ENCODE assay signal across 16 mouse cellular contexts in the genomic region with DNA sequence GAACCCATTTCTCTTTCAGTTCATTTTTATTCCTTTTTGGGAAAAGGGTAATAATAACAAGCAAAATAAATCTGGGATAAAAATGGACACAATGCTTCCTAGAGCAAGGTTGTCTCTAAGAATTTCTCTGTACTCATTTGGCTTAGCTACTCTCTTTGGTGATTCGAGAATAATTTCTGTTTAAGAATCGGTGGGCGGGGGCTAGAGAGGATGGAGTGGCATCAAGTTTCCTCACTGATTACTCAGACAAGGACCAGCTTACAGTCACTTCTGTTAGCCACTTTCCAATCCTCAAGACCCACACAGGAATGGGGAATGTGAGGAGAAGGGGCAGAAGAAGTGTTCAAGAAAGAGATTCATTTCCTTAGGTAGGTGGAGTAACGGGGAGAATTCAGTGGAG. TPM values are rescaled to one million over a fixed set of nuclear protein-coding genes. Genes with fewer than 3 reads are reported as not detected.
DNase-seq lines count a peak whose midpoint lies in the region; ATAC-seq lines count a peak whose summit lies in the region.
"Had no signal": no experiment of that assay in that cellular context is flagged by ENCODE, and none has a peak within 500 bp of the region (broad histone marks: within the 10 kb centered on the region; RNA-seq: fewer than 3 reads in every experiment).

No protein-coding gene starts in this region.

- 67% methylated on average over 4 of the region's 4 CpGs for WGBS in heart, embryonic 15.5 days
- 60% methylated on average over 4 of the region's 4 CpGs for WGBS in lung, embryonic 16.5 days
- WGBS in heart, embryonic 16.5 days, result 70% methylated on average over 4 of the region's 4 CpGs
- WGBS in stomach, embryonic 16.5 days, result 63% methylated on average over 4 of the region's 4 CpGs
- 94% methylated on average over 4 of the region's 4 CpGs for WGBS in neural tube, embryonic 15.5 days

- no peaks in the 10 kb centered on the region for H3K27me3 ChIP-seq in heart, embryonic 15.5 days
- no peaks in the 10 kb centered on the region for H3K27me3 ChIP-seq in lung, embryonic 16.5 days (ENCODE audit: control insufficient read depth, insufficient read depth, low read depth, low read length)
- no peaks in the 10 kb centered on the region for H3K27me3 ChIP-seq in heart, embryonic 16.5 days (ENCODE audit: control insufficient read depth, insufficient read depth, low read length)
- H3K27me3 ChIP-seq in stomach, embryonic 16.5 days (ENCODE audit: control insufficient read depth, insufficient read depth, low read length), result no peaks in the 10 kb centered on the region
- H3K27me3 ChIP-seq in neural tube, embryonic 15.5 days (replicated peaks), result no peaks in the 10 kb centered on the region
- H3K27me3 ChIP-seq: CH12.LX; hindbrain, embryonic 15.5 days; liver, embryonic 15.5 days; midbrain, embryonic 12.5 days; neural tube, embryonic 13.5 days had no signal

- peaks cover 22% of the 10 kb centered on the region for H3K4me1 ChIP-seq in heart, embryonic 15.5 days (replicated peaks)
- H3K4me1 ChIP-seq in lung, embryonic 16.5 days (replicated peaks; ENCODE audit: control insufficient read depth, insufficient read depth, low read length), result peaks cover 16% of the 10 kb centered on the region
- peaks cover 22% of the 10 kb centered on the region for H3K4me1 ChIP-seq in heart, embryonic 16.5 days (ENCODE audit: control insufficient read depth, insufficient read depth, low read length)
- H3K4me1 ChIP-seq in stomach, embryonic 16.5 days (ENCODE audit: control insufficient read depth, insufficient read depth, low read length), result peaks cover 5% of the 10 kb centered on the region; the same call in 1 of the 2 replicates
- no peaks in the 10 kb centered on the region for H3K4me1 ChIP-seq in neural tube, embryonic 15.5 days
- H3K4me1 ChIP-seq: hindbrain, embryonic 15.5 days; midbrain, embryonic 12.5 days; neural tube, embryonic 13.5 days had no signal

- no peaks in the 10 kb centered on the region for H3K9me3 ChIP-seq in heart, embryonic 15.5 days (replicated peaks)
- H3K9me3 ChIP-seq in lung, embryonic 16.5 days (ENCODE audit: control insufficient read depth, low read length), result no peaks in the 10 kb centered on the region
- 0 out of 2 replicates have a peak, but pooled peaks cover 4% of the 10 kb centered on the region for H3K9me3 ChIP-seq in heart, embryonic 16.5 days (replicated peaks; ENCODE audit: control insufficient read depth, low read length)
- no peaks in the 10 kb centered on the region; the same call in 1 of the 2 replicates for H3K9me3 ChIP-seq in stomach, embryonic 16.5 days (replicated peaks; ENCODE audit: control insufficient read depth, low read length)
- H3K9me3 ChIP-seq in neural tube, embryonic 15.5 days (replicated peaks), result no peaks in the 10 kb centered on the region
- H3K9me3 ChIP-seq: hindbrain, embryonic 15.5 days; liver, embryonic 15.5 days; midbrain, embryonic 12.5 days; neural tube, embryonic 13.5 days had no signal

- no peak for DNase-seq in heart, adult 8-10 months (ENCODE audit: low spot score)
- DNase-seq in lung, adult 18-20 months, result no peak

- no peak overlapping the region for H3K4me3 ChIP-seq in heart, embryonic 15.5 days
- H3K4me3 ChIP-seq in lung, embryonic 16.5 days (ENCODE audit: low read length), result no peak overlapping the region
- H3K4me3 ChIP-seq in heart, embryonic 16.5 days (ENCODE audit: low read length), result no peak overlapping the region
- no peak overlapping the region for H3K4me3 ChIP-seq in stomach, embryonic 16.5 days (replicated peaks; ENCODE audit: low read length)
- no peak overlapping the region for H3K4me3 ChIP-seq in neural tube, embryonic 15.5 days (replicated peaks)
- H3K4me3 ChIP-seq: hindbrain, embryonic 15.5 days; liver, embryonic 15.5 days; midbrain, embryonic 12.5 days; neural tube, embryonic 13.5 days had no signal

- ATAC-seq in heart, embryonic 15.5 days (replicated peaks; ENCODE audit: insufficient number of reproducible peaks, insufficient read depth, low FRiP score, low read depth), result no peak
- peak; percentile 3; the same call in 1 of the 2 replicates for ATAC-seq in lung, embryonic 16.5 days (ENCODE audit: low read depth)
- ATAC-seq in heart, embryonic 16.5 days (replicated peaks; ENCODE audit: extremely low read depth, insufficient read depth, low FRiP score), result no peak
- no peak for ATAC-seq in stomach, embryonic 16.5 days (ENCODE audit: insufficient read depth, low FRiP score)
- ATAC-seq in neural tube, embryonic 15.5 days (ENCODE audit: low FRiP score), result no peak

- no peak overlapping the region for H3K9ac ChIP-seq in heart, embryonic 15.5 days
- no peak overlapping the region for H3K9ac ChIP-seq in lung, embryonic 16.5 days (ENCODE audit: low read length)
- no peak overlapping the region for H3K9ac ChIP-seq in heart, embryonic 16.5 days (ENCODE audit: low read length)
- no peak overlapping the region for H3K9ac ChIP-seq in stomach, embryonic 16.5 days (ENCODE audit: low read length)
- H3K9ac ChIP-seq in neural tube, embryonic 15.5 days (replicated peaks), result no peak overlapping the region
- H3K9ac ChIP-seq: hindbrain, embryonic 15.5 days; liver, embryonic 15.5 days; midbrain, embryonic 12.5 days; neural tube, embryonic 13.5 days had no signal

- H3K27ac ChIP-seq in heart, embryonic 15.5 days, result peak overlapping the region; percentile 91
- peak overlapping the region; percentile 98 for H3K27ac ChIP-seq in lung, embryonic 16.5 days (ENCODE audit: low read length)
- peak overlapping the region; percentile 96 for H3K27ac ChIP-seq in heart, embryonic 16.5 days (ENCODE audit: low read length)
- peak overlapping the region; percentile 88 for H3K27ac ChIP-seq in stomach, embryonic 16.5 days (ENCODE audit: low read length)
- no peak overlapping the region for H3K27ac ChIP-seq in neural tube, embryonic 15.5 days (replicated peaks)
- H3K27ac ChIP-seq: hindbrain, embryonic 15.5 days; liver, embryonic 15.5 days; midbrain, embryonic 12.5 days; neural tube, embryonic 13.5 days had no signal

- 0 out of 2 replicates have a peak overlapping the region, but pooled peaks have one; percentile 10 for H3K4me2 ChIP-seq in heart, embryonic 15.5 days
- H3K4me2 ChIP-seq in lung, embryonic 16.5 days (ENCODE audit: low read depth, low read length), result peak overlapping the region; percentile 14; the same call in 1 of the 2 replicates
- H3K4me2 ChIP-seq in heart, embryonic 16.5 days (ENCODE audit: low read depth, low read length), result peak overlapping the region; percentile 36
- no peak overlapping the region for H3K4me2 ChIP-seq in stomach, embryonic 16.5 days (ENCODE audit: low read depth, low read length)
- no peak overlapping the region for H3K4me2 ChIP-seq in neural tube, embryonic 15.5 days
- H3K4me2 ChIP-seq: hindbrain, embryonic 15.5 days; liver, embryonic 15.5 days; midbrain, embryonic 12.5 days; neural tube, embryonic 13.5 days had no signal

- no peaks in the 10 kb centered on the region for H3K36me3 ChIP-seq in heart, embryonic 15.5 days
- H3K36me3 ChIP-seq in lung, embryonic 16.5 days (ENCODE audit: control insufficient read depth, insufficient read depth, low read length), result no peaks in the 10 kb centered on the region
- no peaks in the 10 kb centered on the region for H3K36me3 ChIP-seq in heart, embryonic 16.5 days (ENCODE audit: control insufficient read depth, insufficient read depth)
- no peaks in the 10 kb centered on the region for H3K36me3 ChIP-seq in stomach, embryonic 16.5 days (ENCODE audit: control insufficient read depth, insufficient read depth, low read length)
- no peaks in the 10 kb centered on the region for H3K36me3 ChIP-seq in neural tube, embryonic 15.5 days
- H3K36me3 ChIP-seq: hindbrain, embryonic 15.5 days; liver, embryonic 15.5 days; midbrain, embryonic 12.5 days; neural tube, embryonic 13.5 days had no signal

RNA-seq across cellular contexts. Expression of gene Rnase10, which starts 1.2 kb away (rescaled TPM):
- 0.36 and 0.42 TPM in 2 replicates for polyA plus RNA-seq in heart, embryonic 15.5 days (2015; fragmentation: Nextera tagmentation; extraction: Ambion mirVana)
- total RNA-seq in heart, adult 8-10 months (2022), result under 1 TPM in 3 of 4 experiments, not detected in 1; 0.25 to 0.37 (median 0.27) TPM
- 0.26 and 0.31 TPM in 2 replicates for polyA plus RNA-seq in lung, embryonic 16.5 days (2015; fragmentation: Nextera tagmentation; extraction: Ambion mirVana)
- 0.21 and 0.37 TPM in 2 replicates for polyA plus RNA-seq in heart, embryonic 16.5 days (2015; fragmentation: Nextera tagmentation; extraction: Ambion mirVana)
- polyA plus RNA-seq in stomach, embryonic 16.5 days (2015; fragmentation: Nextera tagmentation; extraction: Ambion mirVana), result 0.23 and 0.54 TPM in 2 replicates
- polyA plus RNA-seq in neural tube, embryonic 15.5 days (2015; fragmentation: Nextera tagmentation; extraction: Ambion mirVana), result 0.10 TPM in 1 of 2 replicates, not detected in the other
- total RNA-seq: CH12.LX; common myeloid progenitor, adult 5-6 weeks; gastrocnemius, postnatal 14 days had no signal
- polyA plus RNA-seq: forebrain, embryonic 11.5 days; hindbrain, embryonic 15.5 days; midbrain, embryonic 12.5 days; neural tube, embryonic 13.5 days had no signal

RNA-seq across cellular contexts. Expression of gene Rnase9, which starts 32.9 kb away (rescaled TPM):
- polyA plus RNA-seq in heart, embryonic 15.5 days (2015; fragmentation: Nextera tagmentation; extraction: Ambion mirVana), result not detected in 2 replicates
- not detected for total RNA-seq in heart, adult 8-10 months (2022)
- polyA plus RNA-seq in lung, embryonic 16.5 days (2015; fragmentation: Nextera tagmentation; extraction: Ambion mirVana), result not detected in 2 replicates
- not detected in 2 replicates for polyA plus RNA-seq in heart, embryonic 16.5 days (2015; fragmentation: Nextera tagmentation; extraction: Ambion mirVana)
- not detected in 2 replicates for polyA plus RNA-seq in stomach, embryonic 16.5 days (2015; fragmentation: Nextera tagmentation; extraction: Ambion mirVana)
- polyA plus RNA-seq in neural tube, embryonic 15.5 days (2015; fragmentation: Nextera tagmentation; extraction: Ambion mirVana), result not detected in 2 replicates
- total RNA-seq: adrenal gland, postnatal 10 days; CH12.LX; common myeloid progenitor, adult 5-6 weeks; gastrocnemius, postnatal 14 days had no signal
- polyA plus RNA-seq: forebrain, embryonic 11.5 days; hindbrain, embryonic 15.5 days; liver, embryonic 15.5 days; midbrain, embryonic 12.5 days; neural tube, embryonic 13.5 days had no signal

RNA-seq across cellular contexts. Expression of gene Rnase11, which starts 41.2 kb away (rescaled TPM):
- polyA plus RNA-seq in heart, embryonic 15.5 days (2015; fragmentation: Nextera tagmentation; extraction: Ambion mirVana), result not detected in 2 replicates
- not detected for total RNA-seq in heart, adult 8-10 months (2022)
- polyA plus RNA-seq in lung, embryonic 16.5 days (2015; fragmentation: Nextera tagmentation; extraction: Ambion mirVana), result not detected in 2 replicates
- not detected in 2 replicates for polyA plus RNA-seq in heart, embryonic 16.5 days (2015; fragmentation: Nextera tagmentation; extraction: Ambion mirVana)
- not detected in 2 replicates for polyA plus RNA-seq in stomach, embryonic 16.5 days (2015; fragmentation: Nextera tagmentation; extraction: Ambion mirVana)
- polyA plus RNA-seq in neural tube, embryonic 15.5 days (2015; fragmentation: Nextera tagmentation; extraction: Ambion mirVana), result not detected in 2 replicates
- total RNA-seq: adrenal gland, postnatal 10 days; CH12.LX; common myeloid progenitor, adult 5-6 weeks; gastrocnemius, postnatal 14 days had no signal
- polyA plus RNA-seq: forebrain, embryonic 11.5 days; hindbrain, embryonic 15.5 days; liver, embryonic 15.5 days; midbrain, embryonic 12.5 days; neural tube, embryonic 13.5 days had no signal

RNA-seq across cellular contexts. Expression of gene Rnase12, which starts 48.7 kb away (rescaled TPM):
- polyA plus RNA-seq in heart, embryonic 15.5 days (2015; fragmentation: Nextera tagmentation; extraction: Ambion mirVana), result not detected in 2 replicates
- not detected for total RNA-seq in heart, adult 8-10 months (2022)
- polyA plus RNA-seq in lung, embryonic 16.5 days (2015; fragmentation: Nextera tagmentation; extraction: Ambion mirVana), result 0.34 TPM in 1 of 2 replicates, not detected in the other
- 0.71 TPM in 1 of 2 replicates, not detected in the other for polyA plus RNA-seq in heart, embryonic 16.5 days (2015; fragmentation: Nextera tagmentation; extraction: Ambion mirVana)
- 0.45 TPM in 1 of 2 replicates, not detected in the other for polyA plus RNA-seq in stomach, embryonic 16.5 days (2015; fragmentation: Nextera tagmentation; extraction: Ambion mirVana)
- not detected in 2 replicates for polyA plus RNA-seq in neural tube, embryonic 15.5 days (2015; fragmentation: Nextera tagmentation; extraction: Ambion mirVana)
- total RNA-seq: adrenal gland, postnatal 10 days; common myeloid progenitor, adult 5-6 weeks; gastrocnemius, postnatal 14 days had no signal
- polyA plus RNA-seq: forebrain, embryonic 11.5 days; hindbrain, embryonic 15.5 days; midbrain, embryonic 12.5 days; neural tube, embryonic 13.5 days had no signal

RNA-seq across cellular contexts. Expression of gene Pnp2, which starts 53.0 kb away (rescaled TPM):
- polyA plus RNA-seq in heart, embryonic 15.5 days (2015; fragmentation: Nextera tagmentation; extraction: Ambion mirVana), result 0.18 and 0.41 TPM in 2 replicates
- 1 to 10 TPM in 1 of 4 experiments, under 1 TPM in 2, not detected in 1; 0.52 to 1.2 (median 0.84) TPM for total RNA-seq in heart, adult 8-10 months (2022)
- polyA plus RNA-seq in lung, embryonic 16.5 days (2015; fragmentation: Nextera tagmentation; extraction: Ambion mirVana), result 0.46 and 0.88 TPM in 2 replicates
- polyA plus RNA-seq in heart, embryonic 16.5 days (2015; fragmentation: Nextera tagmentation; extraction: Ambion mirVana), result 0.31 and 0.43 TPM in 2 replicates
- 0.69 and 1.6 TPM in 2 replicates for polyA plus RNA-seq in stomach, embryonic 16.5 days (2015; fragmentation: Nextera tagmentation; extraction: Ambion mirVana)
- polyA plus RNA-seq in neural tube, embryonic 15.5 days (2015; fragmentation: Nextera tagmentation; extraction: Ambion mirVana), result 0.55 and 0.73 TPM in 2 replicates
- polyA plus RNA-seq: neural tube, embryonic 13.5 days had no signal

Comparison
In these comparisons a context has a peak if more than half of its experiments do, and no peak if none do; other contexts are left out.
1. H3K4me2 ChIP-seq: peak in heart, embryonic 15.5 days (single experiment), lung, embryonic 16.5 days (single experiment) and heart, embryonic 16.5 days (single experiment); none in stomach, embryonic 16.5 days (single experiment) and neural tube, embryonic 15.5 days (single experiment).